In genomic region chr19:5118384-5118698, GRCm38 (mm10) we compare ENCODE assay signal across 8 mouse cellular contexts. TPM values are rescaled to one million over a fixed set of nuclear protein-coding genes. Genes with fewer than 3 reads are reported as not detected.
A peak's percentile ranks its signal among the peaks of the same experiment; 100 is the strongest.
DNase-seq lines count a peak whose midpoint lies in the region; ATAC-seq and TF ChIP-seq lines count a peak whose summit lies in the region.

Klc2 (minus strand) TSS chr19:5118560.

- no peaks in the 10 kb centered on the region for H3K9me3 ChIP-seq in ES-E14 (ENCODE audit: control insufficient read depth, insufficient read depth, low read depth, low read length)
- no peaks in the 10 kb centered on the region for H3K9me3 ChIP-seq in forebrain, postnatal 0 days (ENCODE audit: low read length)
- no peaks in the 10 kb centered on the region for H3K9me3 ChIP-seq in hindbrain, embryonic 14.5 days (ENCODE audit: control insufficient read depth, low read length)
- no peaks in the 10 kb centered on the region for H3K9me3 ChIP-seq in liver, embryonic 15.5 days (replicated peaks)

- H3K36me3 ChIP-seq in ES-E14 (ENCODE audit: control insufficient read depth, insufficient read depth, low read length, poor library complexity, severe bottlenecking) = no peaks in the 10 kb centered on the region
- peaks cover 8% of the 10 kb centered on the region; the same call in 1 of the 2 replicates for H3K36me3 ChIP-seq in forebrain, postnatal 0 days (ENCODE audit: insufficient read depth)
- H3K36me3 ChIP-seq in hindbrain, embryonic 14.5 days (replicated peaks; ENCODE audit: control insufficient read depth, insufficient read depth) = peaks cover 21% of the 10 kb centered on the region
- no peaks in the 10 kb centered on the region for H3K36me3 ChIP-seq in liver, embryonic 15.5 days (replicated peaks)

- H3K9ac ChIP-seq in ES-E14 (ENCODE audit: insufficient read depth, low read depth, low read length, poor library complexity, severe bottlenecking) = peak within 1 kb of the TSS; percentile 83
- H3K9ac ChIP-seq in forebrain, postnatal 0 days = peak within 1 kb of the TSS; percentile 88
- peak within 1 kb of the TSS; percentile 94 for H3K9ac ChIP-seq in hindbrain, embryonic 14.5 days
- H3K9ac ChIP-seq in liver, embryonic 15.5 days = peak within 1 kb of the TSS; percentile 55

- peak within 1 kb of the TSS; percentile 64; the same call in 1 of the 2 replicates for H3K27ac ChIP-seq in ES-E14 (ENCODE audit: insufficient read depth, low read depth, low read length, poor library complexity, severe bottlenecking)
- peak within 1 kb of the TSS; percentile 93 for H3K27ac ChIP-seq in forebrain, postnatal 0 days (ENCODE audit: low read depth, low read length)
- H3K27ac ChIP-seq in hindbrain, embryonic 14.5 days = peak within 1 kb of the TSS; percentile 94
- H3K27ac ChIP-seq in liver, embryonic 15.5 days (replicated peaks) = no peak within 1 kb of the TSS

- DNase-seq in adrenal gland, adult 18-20 months (ENCODE audit: low spot score in 2 of 2) = no peak
- no peak for DNase-seq in adrenal gland, adult (ENCODE audit: inconsistent age in 2 of 2, low spot score in 1 of 2)
- no peak for DNase-seq in ES-E14 (ENCODE audit: low read depth, low spot score)
- no peak for DNase-seq in forebrain, postnatal 0 days
- DNase-seq in hindbrain, embryonic 14.5 days (ENCODE audit: low spot score) = no peak
- DNase-seq in urinary bladder, postnatal 10 days (ENCODE audit: low spot score) = no peak
- no peak for DNase-seq in ovary, postnatal 10 days (ENCODE audit: low spot score)

- in situ Hi-C loops in ES-E14 (cut with MboI; ENCODE audit: low sequenced_read_pairs in 2 of 2, unreplicated experiment in 2 of 2) = no loop called here

- no peak for TF ChIP-seq CTCF in forebrain, postnatal 0 days (IDR thresholded peaks at IDR 0.05; ENCODE audit: low read depth)

- no peaks in the 10 kb centered on the region for H3K27me3 ChIP-seq in forebrain, postnatal 0 days (ENCODE audit: insufficient read depth, low read length)
- no peaks in the 10 kb centered on the region for H3K27me3 ChIP-seq in hindbrain, embryonic 14.5 days (ENCODE audit: control insufficient read depth, insufficient read depth, low read length)
- peaks cover 34% of the 10 kb centered on the region for H3K27me3 ChIP-seq in liver, embryonic 15.5 days

- H3K4me3 ChIP-seq in ES-E14 (ENCODE audit: insufficient read depth in 1 of 2, low read depth in 1 of 2, low read length in 2 of 2, poor library complexity in 1 of 2, severe bottlenecking in 1 of 2) = peak within 1 kb of the TSS; percentile 96 to 99
- peak within 1 kb of the TSS; percentile 95 for H3K4me3 ChIP-seq in forebrain, postnatal 0 days (ENCODE audit: low read depth, low read length)
- H3K4me3 ChIP-seq in hindbrain, embryonic 14.5 days (replicated peaks; ENCODE audit: low read length) = peak within 1 kb of the TSS; percentile 93
- peak within 1 kb of the TSS; percentile 63 for H3K4me3 ChIP-seq in liver, embryonic 15.5 days (replicated peaks)

- WGBS in forebrain, postnatal 0 days = 2% methylated on average over 18 of the region's 18 CpGs
- WGBS in hindbrain, embryonic 14.5 days = under 1% methylated on average over 18 of the region's 18 CpGs
- 4% methylated on average over 18 of the region's 18 CpGs for WGBS in liver, embryonic 15.5 days (ENCODE audit: insufficient replicate concordance)

- H3K4me1 ChIP-seq in ES-E14 (ENCODE audit: control insufficient read depth in 2 of 2, insufficient read depth in 2 of 2, low read length in 2 of 2, poor library complexity in 1 of 2) = no peaks in the 10 kb centered on the region; a peak in 1 of 4 replicates
- peaks cover 7% of the 10 kb centered on the region for H3K4me1 ChIP-seq in forebrain, postnatal 0 days (ENCODE audit: insufficient read depth)
- peaks cover 20% of the 10 kb centered on the region for H3K4me1 ChIP-seq in hindbrain, embryonic 14.5 days (replicated peaks; ENCODE audit: control insufficient read depth, insufficient read depth, low read length)
- H3K4me1 ChIP-seq in liver, embryonic 15.5 days (replicated peaks) = peaks cover 20% of the 10 kb centered on the region

- ATAC-seq in forebrain, postnatal 0 days = no peak
- ATAC-seq in hindbrain, embryonic 14.5 days (ENCODE audit: low FRiP score) = no peak; the same call in 1 of the 2 replicates
- no peak for ATAC-seq in liver, embryonic 15.5 days (ENCODE audit: insufficient read depth)

- H3K4me2 ChIP-seq in forebrain, postnatal 0 days (ENCODE audit: low read depth) = peak within 1 kb of the TSS; percentile 86
- H3K4me2 ChIP-seq in hindbrain, embryonic 14.5 days (replicated peaks) = peak within 1 kb of the TSS; percentile 81
- peak within 1 kb of the TSS; percentile 84 for H3K4me2 ChIP-seq in liver, embryonic 15.5 days

TF ChIP-seq in ES-E14, 5 proteins besides CTCF, POLR2A, EP300 and RAD21:
- no peak for TF ChIP-seq CHD2 (IDR thresholded peaks at IDR 0.05; ENCODE audit: low read depth, low read length)
- no peak for TF ChIP-seq ZC3H11A (IDR thresholded peaks at IDR 0.05; ENCODE audit: borderline replicate concordance, low read depth, low read length)
- TF ChIP-seq ZNF384 (IDR thresholded peaks at IDR 0.05; ENCODE audit: low read depth, low read length) = no peak
- TF ChIP-seq HCFC1 (IDR thresholded peaks at IDR 0.05; ENCODE audit: borderline replicate concordance, insufficient read depth, low read length) = no peak
- no peak for TF ChIP-seq MAFK (IDR thresholded peaks at IDR 0.05; ENCODE audit: insufficient read depth, low read depth, low read length)

RNA-seq across cellular contexts. Expression of gene Klc2, which starts in this region (rescaled TPM):
- 10 to 100 TPM; 49.2 to 49.8 TPM for total RNA-seq in adrenal gland, adult 18-20 months (2021)
- total RNA-seq in ES-E14 (2012; rRNA removed) = 14.7 and 22.9 TPM in 2 replicates
- total RNA-seq in forebrain, postnatal 0 days (2014; rRNA removed) = 138 and 146 TPM in 2 replicates
- 54.5 and 58.6 TPM in 2 replicates for polyA plus RNA-seq in forebrain, postnatal 0 days (2015; fragmentation: Nextera tagmentation; extraction: Ambion mirVana)
- 72.7 and 72.9 TPM in 2 replicates for polyA plus RNA-seq in hindbrain, embryonic 14.5 days (2014; fragmentation: Nextera tagmentation; extraction: Ambion mirVana)
- polyA plus RNA-seq in liver, embryonic 15.5 days (2015; fragmentation: Nextera tagmentation; extraction: Ambion mirVana) = 1.7 and 2.7 TPM in 2 replicates

Comparison
In these comparisons a context has a peak if more than half of its experiments do, and no peak if none do; other contexts are left out.
1. RNA of gene Klc2 (polyA plus RNA-seq): 72.7 to 72.9 TPM in hindbrain, embryonic 14.5 days and 54.5 to 58.6 TPM in forebrain, postnatal 0 days; 1.7 to 2.7 TPM in liver, embryonic 15.5 days; every median in the first group is over 10 times any median in the second.
2. Peak in every context shown above with its lines, with median percentiles within 50 percentile points of each other: H3K4me3 ChIP-seq, H3K9ac ChIP-seq and H3K4me2 ChIP-seq.